Mouse (Mus musculus) T-helper 17 cell (primary cell): ENCODE measurements at regions not wholly inside any gene's neighbourhood (a gene's known extent, or its start where the extent isn't known, plus 50 kb on each side); places are given as distances from the start of the nearest gene placed in this dataset.

Experiments
- in situ Hi-C, 2 experiments: fragments of 300-600 bp; cut with MboI, MseI; formaldehyde crosslinking; loops; 1 replicate in 1 of 2; 2 replicates in 1 of 2; pipeline ENCODE4 v1.15.1; 2025; ENCODE audit warnings: high pct_unique_total_duplicates in 2 of 2

DNA sequence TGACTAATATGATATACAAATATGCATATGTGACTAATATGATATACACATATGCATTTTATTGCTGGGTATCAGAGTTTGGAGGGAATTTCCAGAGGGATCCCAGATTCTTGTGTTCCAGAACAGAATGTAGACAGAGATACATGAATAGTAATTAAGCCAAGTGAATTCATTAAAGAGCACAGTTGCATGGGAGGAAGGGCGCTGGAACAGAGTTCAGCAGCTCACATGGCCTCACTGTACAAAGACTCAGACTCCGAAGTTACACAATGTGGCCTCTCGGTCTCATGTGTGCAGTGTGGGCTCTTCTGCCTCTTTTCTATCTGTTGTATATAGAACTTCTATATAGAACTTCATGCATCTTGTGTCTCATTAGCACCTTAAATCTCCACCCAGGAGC is 196.8 kb upstream of the Rbfox1 start:
- in situ Hi-C loops, result no loop called here

DNA sequence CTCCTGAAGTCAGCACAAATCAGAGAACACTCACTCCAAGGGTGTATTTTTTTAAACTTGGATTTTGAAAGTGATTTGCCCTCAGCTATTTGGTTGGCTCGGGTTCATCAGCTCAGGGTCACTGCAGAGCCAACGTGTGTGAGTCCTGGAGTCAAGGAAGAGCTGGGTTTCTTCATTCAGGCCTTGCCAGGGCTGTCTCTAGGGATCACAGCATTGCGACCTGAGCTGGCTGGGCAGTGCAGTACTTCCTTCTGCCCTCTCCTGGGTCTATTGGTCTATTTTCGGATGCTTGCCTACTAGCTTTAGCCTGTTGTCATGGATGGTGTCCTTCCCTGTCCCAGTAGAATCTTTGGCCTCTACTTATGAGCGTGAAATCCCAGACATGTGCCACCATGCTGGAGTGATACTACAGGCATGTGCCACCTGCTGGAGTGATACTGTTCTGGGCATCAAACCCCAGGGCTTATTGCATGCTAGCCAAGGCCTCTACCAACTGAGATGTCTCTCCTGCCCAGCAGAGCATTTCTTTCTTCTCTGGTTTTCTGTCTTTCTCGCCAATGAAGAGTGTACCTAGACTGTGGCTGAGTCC is 211.7 kb upstream of the Rbfox1 start:
- in situ Hi-C loops, result no loop called here

DNA sequence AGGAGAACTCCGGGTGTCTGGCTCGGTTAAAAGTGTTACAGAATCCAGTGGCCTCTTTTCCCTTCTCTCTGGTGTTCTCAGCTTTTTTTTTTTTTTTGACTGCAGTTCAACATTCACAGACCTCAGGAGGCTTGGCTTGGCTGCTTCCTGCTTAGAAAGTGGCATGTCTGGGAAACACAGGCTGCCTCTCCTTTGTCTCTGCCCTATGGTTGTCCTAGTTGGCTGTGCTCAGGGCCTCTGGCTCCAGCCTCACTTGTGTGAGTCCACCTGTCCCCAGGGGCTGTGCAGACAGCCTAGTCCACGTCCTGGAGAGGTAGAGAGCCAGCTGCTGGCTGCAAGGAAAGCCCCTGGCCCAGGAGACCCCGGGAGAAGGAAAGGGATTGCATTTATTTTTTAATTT is 212.3 kb upstream of the Rbfox1 start:
- in situ Hi-C loops, result no loop called here

DNA sequence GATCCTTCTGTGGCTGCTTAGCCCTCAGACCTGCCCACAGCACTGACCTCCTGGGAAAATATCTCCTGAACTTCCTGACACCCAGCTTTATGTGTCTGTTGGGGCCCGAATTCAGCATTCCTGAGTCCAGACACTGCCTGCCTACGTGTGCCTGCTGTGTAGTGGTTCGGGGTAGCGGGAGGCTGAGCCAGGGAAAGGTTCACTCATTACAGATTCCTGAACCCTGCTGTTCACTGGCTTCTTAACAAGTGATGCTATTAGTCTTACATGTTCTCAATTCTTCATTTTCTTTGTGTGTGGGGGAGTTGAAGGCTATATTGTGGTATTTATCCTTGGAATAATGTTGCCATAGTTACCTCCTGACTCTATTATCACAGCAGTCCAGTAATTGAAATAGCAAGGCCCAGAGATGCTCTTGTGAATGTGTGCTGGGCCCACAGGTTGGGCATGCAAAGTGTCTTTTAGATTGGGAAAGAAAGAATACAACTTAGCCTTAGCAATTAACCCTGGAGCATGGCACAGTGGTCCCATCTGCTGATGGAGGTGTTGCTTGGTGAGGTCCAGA is 216.7 kb upstream of the Rbfox1 start:
- in situ Hi-C loops, result no loop called here

DNA sequence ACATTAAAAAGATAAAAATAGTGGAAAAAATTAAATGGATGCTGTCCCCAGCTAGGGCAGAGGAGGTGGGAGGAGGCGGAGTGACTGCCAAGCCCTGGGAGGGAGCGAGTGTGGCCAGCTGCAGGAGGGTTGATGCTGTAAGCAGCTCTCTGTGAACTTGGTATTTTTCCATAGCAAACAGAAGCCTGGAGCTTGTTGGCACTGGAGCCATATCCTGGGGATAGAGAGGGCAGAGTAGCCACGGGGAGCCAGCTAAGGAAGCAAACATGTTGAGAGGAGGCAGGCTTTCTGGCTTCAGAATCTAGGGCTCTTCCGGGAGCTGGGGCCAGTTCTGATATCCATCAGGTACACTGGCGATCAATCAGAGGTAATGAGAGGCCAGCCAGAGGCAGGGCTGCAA is 223.2 kb upstream of the Rbfox1 start:
- in situ Hi-C loops, result no loop called here

DNA sequence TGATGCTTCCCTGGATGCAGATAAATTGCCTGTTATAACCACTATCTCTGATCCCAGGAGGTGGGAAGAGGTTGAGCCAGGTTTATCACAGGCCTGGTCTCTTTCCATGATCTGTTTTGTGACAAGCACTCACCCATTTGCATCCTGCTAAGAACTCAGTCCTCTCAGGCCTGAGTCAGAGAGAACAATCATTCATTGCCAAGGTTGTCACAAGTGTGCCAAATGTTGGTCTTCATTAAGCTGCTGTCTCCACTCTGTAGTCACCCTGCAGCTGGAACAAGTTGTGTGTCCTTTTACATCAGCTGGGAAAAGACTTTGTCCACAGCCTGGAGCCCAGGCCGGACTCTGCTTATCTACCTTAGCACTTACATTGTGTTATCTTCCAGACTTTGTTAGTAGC is 233.6 kb upstream of the Rbfox1 start:
- in situ Hi-C loops, result no loop called here

DNA sequence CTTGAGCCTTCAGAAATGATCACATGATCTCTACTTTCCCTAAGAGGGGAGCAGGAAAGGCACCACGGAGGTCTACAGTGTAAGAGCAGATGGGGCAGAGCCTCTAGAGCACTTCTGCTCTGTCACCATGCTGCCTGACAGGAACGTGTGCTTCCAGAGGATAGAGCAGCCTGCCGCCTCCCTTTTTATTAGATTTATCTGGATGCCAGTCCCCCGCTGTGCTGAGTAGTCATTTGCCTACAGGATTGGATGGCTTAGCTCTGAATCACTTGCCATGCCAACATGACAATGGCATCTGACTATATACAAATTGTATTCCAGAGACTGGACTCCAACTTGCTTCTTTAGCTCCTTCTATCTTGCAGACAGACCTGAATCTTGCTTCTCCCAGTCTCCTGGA is 234.2 kb upstream of the Rbfox1 start:
- in situ Hi-C loops, result no loop called here

DNA sequence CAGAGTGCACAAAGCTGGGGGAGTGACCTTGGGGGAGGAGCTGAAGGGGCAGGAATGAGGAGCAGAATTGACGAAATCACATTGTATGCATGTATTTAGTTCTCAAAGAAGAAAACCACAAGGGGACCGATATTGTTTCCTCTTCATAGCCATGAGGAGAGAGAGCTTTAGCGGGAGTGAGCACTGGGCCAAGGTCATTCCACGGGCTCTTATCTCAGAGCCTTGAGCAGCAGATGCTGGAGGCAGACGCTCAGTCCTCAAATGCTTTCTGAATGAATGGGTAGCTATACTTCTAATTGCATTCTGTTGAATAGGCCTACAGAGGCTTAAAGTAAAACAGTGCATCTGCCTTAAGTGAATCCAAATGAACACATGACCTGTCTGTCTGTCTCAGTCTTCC is 245.2 kb upstream of the Rbfox1 start:
- in situ Hi-C loops, result no loop called here

DNA sequence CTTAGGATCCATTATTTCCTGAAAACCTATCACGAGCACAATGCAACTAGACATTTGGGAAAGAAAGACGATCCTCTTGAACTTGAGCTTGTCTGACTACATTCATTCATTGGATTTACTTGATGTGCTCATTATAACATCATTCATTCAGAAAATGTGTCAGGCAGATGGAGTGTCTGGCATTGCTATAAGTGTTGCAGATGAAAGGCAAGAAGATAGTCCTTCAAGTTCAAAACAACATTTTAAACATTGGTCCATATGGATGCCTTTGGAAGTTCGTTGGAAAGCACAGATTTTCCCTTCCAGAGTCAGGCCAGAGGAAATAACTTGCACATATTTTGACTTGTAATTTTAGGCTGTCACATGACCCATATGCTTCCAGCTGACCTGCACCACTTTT is 255.2 kb upstream of the Rbfox1 start:
- in situ Hi-C loops, result no loop called here

DNA sequence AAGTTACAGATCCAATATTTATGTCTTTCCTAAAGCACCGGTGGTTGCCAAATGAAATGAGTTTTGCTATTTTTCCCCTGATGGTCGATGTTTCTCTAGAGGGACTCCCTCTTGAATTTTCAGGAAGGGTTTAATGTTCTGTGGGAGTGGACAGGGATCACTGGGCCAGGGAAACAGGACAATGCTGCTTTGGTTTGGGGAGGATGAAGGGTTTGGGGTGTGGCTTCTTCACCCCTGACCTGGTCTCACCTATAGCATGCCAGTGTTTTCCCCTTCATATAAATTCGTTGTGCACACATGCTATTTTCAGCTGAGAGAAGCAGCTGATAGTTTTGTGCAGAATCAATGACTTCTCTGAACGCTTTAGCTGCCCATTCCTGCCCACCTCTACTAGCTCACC is 257.2 kb upstream of the Rbfox1 start:
- in situ Hi-C loops, result no loop called here

DNA sequence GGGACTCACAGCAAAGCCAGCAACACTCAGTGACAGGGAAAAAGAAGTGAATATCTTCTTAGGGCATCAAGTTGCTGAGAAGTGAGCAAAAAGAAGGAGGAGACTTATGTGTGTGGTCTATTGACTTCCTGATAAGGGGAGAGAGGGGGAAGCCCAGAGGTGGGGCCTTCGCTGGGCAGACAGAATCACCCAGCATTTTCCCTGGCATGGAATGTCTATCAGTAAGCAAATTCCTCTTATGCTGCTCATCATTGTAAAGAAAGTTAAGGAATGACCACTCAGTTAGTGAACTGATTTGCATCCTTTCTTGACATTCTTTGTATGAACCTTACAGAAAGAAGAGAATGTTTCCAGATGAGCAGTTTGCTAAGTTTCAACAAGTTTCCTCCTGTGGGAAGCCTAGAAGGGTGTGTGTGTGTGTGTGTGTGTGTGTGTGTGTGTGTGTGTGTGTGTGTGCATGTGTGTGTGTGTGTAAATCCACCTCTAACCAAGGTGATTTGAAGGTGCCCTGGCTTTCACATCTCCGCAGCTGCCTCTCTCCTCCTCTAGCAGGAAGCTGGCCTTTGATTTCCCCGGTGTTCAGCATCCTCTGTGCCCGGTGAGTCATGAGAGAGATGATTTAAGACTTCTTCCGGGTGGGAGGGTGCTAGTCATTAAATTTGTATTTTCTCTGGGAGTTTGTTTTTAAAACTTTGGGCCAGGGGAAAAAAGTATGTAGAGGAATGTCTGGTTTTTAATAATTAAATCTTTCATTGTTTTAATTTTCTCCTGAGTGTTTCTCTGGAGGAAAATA is 257.8 kb upstream of the Rbfox1 start:
- in situ Hi-C loops, result no loop called here

DNA sequence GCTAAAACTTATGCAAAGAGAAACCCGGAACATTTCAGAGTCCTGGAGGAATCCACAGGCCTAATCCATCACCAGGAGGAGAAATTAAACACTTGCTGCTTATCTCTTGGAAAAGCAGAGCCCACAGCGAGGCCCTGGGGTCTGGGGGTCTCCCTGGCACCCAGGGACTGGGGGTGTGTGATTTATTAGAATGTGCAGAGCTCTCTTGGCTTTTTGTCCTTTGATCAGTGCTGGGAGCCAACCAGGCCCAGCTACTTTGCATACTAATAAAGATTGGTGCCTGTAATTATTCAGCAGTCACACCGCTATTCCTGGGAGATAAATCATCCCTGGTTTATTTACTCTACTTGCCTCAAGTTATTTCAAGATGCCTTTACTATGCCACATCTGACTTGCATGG is 260.0 kb upstream of the Rbfox1 start:
- in situ Hi-C loops, result no loop called here

DNA sequence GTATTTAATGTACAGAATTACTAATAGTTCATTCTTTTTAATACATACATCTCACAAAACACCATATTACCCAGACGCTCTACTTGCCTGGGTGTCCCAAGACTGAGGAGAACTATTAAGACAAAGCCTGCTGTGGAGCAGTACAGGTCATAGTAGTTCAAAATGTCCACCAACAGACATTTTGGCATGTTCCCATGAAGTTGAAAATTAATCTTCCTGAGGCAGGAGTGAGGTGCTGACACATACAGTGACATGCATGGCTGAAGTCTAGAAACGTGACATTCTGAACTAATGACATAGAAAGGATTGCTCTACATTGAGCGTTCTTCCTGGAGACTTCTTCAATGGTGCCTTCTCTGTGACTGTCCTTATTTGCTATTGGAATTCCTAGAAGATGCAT is 264.6 kb upstream of the Rbfox1 start:
- in situ Hi-C loops, result loop anchor here in 1 of 2 experiments (25.0 kb wide), 1 partner anchor 633 kb away; the partner anchor contains the start of gene Sept12

DNA sequence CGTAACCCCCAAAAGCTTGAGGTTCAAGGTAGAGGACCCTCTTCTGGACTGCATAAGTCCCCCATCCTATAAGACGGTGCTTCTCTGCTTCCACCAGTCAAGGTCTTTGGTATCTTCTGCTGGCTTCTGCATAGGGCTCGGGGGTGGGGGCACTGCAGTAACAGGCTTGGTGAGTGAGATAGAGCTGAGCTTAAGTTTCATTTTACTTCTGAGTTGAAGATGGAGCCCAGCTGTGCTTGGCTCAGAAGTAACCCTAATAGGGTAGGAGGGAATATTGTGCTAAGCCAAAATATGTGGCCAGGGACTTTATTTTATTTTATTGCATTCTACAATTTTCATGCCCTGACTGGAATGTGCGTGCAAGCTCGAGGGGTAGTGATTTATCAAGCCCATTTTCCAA is 268.8 kb upstream of the Rbfox1 start:
- in situ Hi-C loops, result loop anchor here in 1 of 2 experiments (25.0 kb wide), 1 partner anchor 629 kb away; the partner anchor contains the start of gene Sept12

DNA sequence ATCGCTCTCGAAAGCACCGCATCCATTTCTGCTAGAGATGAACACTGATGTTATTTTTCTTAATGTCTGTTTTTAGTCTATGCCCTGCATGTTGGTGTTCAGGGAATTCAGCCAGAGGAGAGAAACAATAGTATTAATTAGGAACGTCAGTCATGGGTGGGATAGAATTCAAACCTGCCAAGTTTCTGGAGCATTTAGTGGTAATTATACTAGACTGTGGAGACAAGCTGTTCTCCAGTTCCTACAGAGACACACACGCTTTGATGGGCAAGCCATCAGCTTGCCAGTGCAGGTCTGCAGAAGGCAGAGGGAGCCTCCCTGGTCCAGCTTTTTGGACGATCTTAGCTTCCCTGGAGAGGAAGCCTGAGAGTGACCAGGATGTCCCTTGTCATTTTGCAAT is 289.8 kb upstream of the Rbfox1 start:
- in situ Hi-C loops, result loop anchor here in 1 of 2 experiments (25.0 kb wide), 1 partner anchor 1983 kb away; no protein-coding TSS in a partner anchor

DNA sequence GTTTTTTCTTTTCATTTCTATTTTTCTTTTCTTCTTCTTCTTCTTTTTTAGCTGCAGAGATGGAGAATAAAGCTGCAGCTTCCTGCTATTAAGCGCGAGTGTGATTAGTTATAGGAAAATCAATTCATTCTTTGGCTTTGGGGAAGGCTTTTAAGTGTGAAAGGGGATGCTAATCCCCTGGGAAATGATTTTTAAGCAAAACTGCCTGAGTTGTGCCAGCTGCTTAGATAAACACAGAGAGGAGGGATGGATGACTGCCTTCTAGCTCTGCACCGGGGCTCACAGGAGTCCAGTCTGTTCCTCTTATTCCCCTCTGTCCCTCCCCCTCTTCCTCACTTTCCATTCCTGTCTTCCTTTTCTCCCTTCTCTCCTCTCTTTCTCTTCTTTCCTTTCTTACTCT is 306.8 kb upstream of the Rbfox1 start:
- in situ Hi-C loops, result loop anchor here in 1 of 2 experiments (25.0 kb wide), 1 partner anchor 1966 kb away; no protein-coding TSS in a partner anchor

DNA sequence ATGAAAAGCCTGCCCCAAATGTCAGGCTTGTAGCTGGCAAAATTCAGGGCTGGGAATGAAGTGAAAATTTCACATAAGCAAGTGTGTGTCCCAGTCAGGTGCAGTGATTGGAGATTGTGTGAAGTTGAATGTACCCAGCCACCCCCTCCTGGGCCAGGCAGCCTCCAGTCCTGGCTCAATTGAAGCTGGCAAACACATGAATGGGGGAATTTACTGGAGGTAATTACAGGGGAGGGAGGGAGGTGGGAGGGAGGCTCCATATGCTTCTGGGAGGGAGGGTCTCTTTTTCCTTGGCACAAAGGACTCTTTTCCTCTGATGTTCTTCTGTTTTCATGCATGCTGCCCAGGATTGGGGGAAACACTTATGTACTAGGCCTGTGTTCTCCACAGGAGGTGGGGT is 312.4 kb upstream of the Rbfox1 start:
- in situ Hi-C loops, result no loop called here

DNA sequence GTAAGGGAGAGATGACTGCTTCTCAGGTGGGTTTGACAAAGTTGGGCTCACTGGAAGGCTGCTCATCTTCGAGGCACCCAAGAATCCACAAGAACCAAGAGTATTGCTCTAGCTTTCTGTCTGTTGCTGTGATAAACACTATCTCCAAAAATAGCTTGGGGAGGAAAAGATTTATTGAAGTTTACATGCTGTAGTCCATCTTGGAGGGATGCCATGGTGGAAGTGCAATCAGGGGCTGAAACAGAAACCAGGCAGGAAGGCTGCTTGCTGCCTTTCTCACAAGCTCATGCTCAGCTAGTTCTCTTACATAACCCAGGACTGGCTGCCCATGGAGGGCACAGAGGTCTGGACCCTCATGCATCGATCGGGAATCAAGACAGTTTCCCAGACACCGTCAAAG is 314.5 kb upstream of the Rbfox1 start:
- in situ Hi-C loops, result no loop called here

DNA sequence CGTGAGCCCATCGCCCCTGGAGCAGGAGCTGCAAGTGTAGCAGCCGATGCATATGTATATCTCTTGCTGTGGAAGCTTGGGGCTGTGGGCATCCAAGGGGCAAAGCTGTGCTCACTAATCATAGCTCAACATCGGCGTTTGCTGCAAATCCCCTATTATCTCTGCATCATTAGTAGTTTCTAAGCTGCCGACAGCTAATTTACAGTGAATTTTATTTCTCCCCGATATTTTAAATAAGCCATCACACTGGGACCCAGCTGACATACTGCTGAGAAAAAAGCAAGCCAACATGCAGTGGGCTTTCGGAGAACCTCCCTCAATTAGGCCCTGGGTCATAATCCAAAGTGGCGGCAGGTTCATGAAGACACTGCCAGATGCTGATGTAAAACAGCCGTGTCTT is 313.3 kb upstream of the Eef2kmt start:
- in situ Hi-C loops, result no loop called here

DNA sequence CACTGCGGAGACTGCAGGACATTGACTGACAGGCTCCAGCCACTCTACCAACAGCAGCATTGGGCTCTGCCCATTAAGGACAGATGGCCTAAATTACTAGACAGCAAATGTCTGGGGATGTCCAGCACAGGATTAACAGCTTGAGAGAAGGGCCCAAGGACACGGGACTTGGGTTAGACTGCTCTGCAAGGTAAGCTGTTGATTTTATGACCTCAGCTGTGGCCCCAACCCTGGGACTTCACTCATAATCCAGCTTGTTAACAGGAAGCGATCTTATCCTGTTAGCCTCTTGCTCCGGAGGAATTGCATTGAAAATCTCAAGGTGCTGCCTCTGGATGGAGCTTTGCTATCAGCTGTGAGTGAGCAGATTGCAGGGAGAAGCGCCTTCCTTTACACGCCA is 293.2 kb upstream of the Eef2kmt start:
- in situ Hi-C loops, result no loop called here

DNA sequence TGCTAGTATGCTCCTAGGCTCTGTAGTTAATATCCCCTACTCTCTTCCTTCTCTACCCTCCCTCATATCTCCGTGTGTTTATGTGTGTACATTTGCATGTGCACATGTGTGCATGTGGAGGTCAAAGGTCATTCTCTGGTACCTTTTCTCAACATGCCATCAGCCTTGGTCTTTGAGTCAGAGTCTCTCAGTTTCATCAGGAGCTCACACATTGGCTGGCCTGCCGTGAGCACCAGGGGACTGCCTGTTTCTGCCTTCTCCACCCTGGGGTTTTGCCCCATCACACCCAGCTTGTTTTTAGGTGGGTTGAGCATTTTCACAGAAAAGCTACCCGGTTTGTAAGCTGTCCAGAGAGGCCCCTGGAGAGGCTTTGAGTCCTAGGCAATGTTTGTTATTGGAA is 292.8 kb upstream of the Eef2kmt start:
- in situ Hi-C loops, result no loop called here

DNA sequence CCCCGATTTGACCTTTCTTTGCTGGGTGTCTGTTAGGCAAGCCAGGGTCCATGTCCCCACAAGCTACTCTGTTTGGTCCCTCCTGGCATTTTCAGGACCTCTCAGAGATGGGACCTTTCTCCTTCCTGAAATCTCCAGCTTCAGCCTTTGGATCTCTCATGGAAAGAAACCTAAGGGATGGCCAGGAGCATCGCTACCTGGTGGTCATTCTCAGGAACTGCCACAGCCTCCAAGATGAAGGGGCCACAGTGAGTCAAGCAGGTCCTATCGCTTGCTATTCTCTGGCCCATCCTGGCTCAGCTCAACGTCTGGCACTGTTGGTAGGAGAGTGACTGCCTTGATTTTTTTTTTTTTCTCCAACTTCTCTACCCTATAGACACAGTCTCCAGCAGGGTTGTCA is 291.0 kb upstream of the Eef2kmt start:
- in situ Hi-C loops, result no loop called here

DNA sequence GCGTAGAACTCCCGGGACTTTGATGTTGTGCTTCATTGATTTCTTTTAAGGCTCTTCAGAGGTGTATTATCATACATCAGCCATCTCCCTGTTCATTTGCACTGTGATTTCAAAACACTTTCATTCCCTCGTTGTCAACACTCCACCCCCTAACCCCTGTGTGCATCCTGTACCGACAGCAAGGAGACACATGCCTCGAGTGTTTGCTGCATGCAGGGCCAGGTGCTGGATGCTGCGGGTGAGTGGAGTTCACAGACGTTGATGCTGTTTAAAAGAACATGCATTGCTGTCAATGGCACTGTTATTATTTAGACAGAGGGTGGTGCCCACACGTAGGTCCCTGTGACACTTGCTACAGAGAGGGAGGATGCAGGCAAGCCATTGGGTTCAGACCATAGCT is 290.0 kb upstream of the Eef2kmt start:
- in situ Hi-C loops, result no loop called here
